Mouse (Mus musculus) layer of hippocampus, adult 9-11 months (tissue): ENCODE results near the gene Sp2.

Source experiments
- DNase-seq: peaks from one replicate; pipeline ENCODE4 v3.0.0; 2022

Sp2 gene

DNA sequence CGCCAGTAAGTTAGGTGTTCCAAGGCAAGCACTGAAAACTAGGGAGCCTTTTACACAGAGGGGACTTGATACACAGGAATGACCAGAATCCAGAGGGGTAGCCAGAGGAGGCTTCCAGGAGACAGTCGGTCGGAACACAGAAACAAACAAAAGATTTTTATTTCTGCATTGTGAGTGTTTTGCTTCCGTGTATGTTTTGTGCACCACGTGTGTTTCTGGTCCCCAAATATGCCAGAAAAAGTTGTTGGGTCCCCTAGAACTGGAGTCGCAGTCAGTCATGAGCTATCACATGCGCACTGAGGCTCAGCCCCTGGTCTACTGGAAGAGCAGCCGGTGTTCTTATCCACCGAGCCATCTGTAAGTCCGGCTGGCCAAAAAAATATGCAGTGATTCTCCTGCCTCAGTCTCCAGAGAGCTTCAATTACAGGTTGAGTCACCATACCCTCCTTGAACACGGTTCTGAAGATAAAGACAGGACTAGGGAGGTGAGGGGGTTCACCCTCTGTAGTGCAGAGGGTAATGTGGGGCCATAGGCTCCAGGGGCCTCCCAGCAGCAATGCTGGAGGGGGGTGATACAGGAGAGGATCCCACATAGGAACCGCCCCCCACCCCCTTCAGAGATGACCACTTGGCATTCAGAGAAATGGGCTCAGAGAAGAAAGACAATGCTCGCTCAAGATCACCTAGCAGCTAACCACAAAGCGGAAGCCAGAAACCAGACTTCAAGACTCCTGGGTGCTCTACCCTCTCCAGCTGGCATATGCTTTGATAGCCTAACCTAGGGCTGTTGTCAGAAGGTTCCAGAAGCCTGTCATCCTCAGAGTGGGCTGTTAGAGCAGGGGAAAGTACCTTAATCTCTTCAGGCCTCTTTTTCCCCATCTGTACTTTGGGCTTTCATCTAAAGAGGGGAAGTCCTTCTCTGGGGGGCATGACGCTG, 13.3 kb upstream of the Sp2 start:
- no peak for DNase-seq

DNA sequence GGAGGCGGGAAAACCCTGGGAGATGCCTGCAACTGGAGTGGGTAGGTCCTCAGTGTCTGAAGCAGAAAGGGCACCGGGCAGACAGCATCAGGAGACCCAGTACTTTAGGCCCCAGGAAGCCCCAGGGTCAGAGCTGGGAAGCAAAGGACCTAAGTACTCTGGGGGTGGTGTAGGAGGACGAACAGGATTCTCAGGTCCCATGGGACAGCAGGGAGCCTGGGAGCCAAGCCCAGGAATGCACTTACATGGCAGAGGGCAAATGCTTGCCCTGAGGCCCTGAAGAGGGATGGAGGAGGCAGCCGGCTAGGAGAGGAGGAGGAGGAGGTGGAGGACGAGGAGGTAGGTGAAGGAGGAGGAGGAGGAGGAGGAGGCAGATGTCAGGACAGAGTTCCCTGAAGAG, 12.3 kb upstream of the Sp2 start:
- no peak for DNase-seq

DNA sequence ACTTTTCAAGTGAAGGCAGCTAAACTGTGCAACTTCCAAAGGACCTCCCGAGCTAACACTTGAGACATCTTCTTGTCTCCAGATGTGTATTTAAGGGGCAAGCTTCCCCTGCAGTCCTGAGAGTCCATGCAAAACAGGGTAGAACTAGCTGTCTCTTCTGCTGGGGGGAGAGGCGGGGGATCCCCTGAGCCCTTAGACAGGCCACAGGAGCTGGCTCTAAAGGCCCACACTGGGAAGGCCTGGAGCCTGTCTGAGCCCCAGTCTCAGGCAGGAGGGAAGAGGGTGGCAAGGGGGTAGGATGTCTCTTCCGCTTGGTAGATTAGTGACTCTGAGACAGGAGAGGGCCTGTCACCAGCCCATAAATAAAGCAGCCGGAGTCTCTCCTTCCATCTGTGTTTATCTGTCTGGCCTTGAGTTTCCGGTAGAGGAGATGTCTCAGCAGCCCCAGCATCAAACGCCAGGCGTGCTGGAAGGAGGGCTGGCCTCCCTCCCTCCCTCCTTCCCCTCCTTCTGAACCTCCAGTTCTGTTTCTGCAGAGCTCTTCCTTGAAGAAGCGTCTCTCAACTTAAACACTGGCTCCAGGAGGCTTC, 10.1 kb upstream of the Sp2 start:
- DNase-seq: no peak

DNA sequence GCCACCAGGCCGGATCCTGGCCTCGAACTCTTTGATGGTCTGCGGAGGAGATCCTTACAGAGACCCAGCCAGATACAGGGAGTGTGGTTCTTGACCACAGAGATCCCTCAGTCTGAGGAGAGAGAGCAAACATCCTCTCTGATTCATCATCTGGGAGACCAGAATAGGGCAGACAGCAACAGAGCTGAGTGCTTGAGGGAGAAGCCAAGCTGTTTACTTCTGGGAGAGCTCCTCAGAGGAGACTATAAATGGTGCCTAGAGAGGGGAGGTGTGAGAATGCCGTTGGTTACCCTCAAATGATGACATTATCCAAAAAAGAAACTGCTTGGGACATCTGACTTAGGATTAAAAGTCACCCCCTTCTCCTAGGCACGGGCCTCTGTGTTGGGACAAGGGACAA, 8.7 kb upstream of the Sp2 start:
- DNase-seq: no peak

DNA sequence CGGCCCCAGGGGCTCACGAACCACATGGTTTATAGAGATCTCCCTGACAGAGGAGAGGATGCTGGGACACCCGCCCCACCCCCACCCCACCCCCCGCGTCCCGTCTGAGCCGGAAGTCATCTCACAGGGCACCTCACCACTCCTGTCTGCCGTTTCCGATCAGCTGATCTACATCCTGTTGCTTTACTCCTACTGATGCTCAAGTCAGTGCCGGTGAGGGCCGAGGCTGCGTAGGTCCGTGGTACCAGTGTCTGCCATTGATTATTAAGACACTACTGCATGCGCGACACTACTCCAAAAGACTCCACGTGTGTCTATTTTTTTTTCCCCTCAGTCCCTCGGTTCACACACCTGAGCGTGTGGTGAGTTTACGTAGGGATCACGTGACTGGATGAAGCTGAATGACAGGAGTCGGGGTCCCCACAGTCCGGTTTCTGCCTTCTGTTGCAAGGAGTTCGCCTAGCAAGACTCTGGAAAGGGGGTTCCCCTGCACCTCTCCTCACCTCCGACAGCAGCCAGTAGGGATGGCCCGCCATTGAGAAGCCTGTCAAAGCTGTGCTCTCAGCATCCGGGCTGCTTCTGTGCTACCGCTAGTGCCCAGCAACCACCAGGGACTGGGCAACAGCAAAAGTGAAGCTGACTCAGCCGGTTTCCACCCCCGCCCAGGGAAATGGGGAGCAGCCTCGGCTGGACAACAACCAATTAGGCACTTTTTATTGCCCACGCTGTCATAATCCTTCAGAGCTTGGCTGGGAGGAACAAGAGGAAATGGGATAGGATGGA, 5.3 kb upstream of the Sp2 start:
- no peak for DNase-seq

DNA sequence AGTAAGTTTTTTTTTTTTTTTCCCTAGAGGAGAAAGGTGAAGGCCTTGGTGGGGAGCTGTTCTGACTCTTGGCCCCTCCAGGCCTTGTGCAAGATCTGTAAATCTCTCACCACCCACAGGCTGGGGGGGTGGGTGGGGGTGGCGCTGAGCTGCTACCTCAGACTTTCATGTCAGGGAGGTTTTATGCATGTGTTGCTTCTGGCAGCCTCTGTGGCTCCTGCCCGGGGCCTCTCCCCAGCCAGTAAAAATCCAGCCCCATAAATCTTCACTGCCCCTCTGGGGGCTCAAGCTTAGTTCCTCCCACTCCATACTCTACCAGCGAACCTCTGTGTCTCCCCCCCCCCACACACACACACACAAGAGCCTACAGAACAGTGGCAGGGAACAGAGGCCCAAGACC, 3.7 kb upstream of the Sp2 start:
- no peak for DNase-seq

DNA sequence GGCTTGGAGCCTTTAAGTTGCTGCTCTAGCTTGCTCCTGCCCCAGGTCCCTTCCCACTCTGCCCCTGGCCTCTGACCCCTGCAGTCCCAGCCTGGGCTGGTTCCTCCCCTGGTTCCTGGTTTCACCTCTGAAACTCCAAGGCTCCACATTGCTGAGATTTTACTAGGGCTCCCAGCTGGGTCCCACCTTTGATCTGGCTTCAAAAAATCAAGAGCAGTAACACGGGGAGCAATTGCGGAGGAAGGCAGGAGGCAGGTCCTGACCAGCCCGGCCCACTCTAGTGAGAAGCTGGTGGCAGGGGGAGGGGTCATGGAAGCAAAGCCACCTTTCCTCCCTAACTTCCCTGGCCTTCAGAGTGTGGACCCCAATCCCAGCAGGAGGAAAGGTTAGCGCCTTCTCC, 2.1 kb upstream of the Sp2 start:
- no peak for DNase-seq

DNA sequence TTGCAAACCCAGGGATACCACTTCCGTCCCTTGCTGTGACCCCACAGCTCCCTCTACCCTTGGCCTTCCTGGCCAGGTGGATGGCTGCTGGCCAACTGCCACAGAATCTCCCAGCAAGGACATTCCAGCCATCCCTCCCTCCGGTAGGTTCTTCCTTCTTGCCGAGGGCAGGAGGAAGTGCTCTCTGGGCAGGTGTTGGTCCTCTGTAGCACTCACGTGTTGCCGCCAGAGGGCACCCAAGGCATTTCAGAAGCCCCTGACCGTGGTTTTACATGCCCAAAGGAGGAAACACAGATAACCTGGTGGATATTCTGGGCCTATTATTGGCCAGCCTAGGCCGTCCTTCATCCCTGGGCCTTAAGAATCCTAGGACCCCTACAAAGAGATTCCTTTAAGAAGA, 404 bp downstream of the Sp2 start:
- DNase-seq: peak; percentile 69

DNA sequence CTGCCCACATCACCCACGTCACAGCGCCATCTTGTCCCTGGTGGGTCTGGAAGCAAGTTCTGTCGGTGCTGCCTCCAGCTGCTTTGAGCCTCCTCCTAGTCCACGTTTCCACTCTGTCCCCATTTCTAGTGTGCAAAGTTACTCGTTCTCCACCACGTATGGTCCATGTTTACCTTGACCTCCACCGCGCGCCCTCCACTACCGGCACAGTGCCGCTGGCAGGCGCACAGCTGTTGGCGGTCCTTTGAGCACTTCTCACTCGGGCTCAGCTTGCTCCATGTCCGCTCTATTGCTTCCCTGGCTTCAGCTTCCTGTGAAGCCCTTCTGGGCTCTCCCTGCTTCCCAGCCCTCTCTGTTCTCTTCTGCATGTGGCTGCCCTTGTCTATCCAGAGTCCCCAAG, 1.3 kb downstream of the Sp2 start:
- no peak for DNase-seq

DNA sequence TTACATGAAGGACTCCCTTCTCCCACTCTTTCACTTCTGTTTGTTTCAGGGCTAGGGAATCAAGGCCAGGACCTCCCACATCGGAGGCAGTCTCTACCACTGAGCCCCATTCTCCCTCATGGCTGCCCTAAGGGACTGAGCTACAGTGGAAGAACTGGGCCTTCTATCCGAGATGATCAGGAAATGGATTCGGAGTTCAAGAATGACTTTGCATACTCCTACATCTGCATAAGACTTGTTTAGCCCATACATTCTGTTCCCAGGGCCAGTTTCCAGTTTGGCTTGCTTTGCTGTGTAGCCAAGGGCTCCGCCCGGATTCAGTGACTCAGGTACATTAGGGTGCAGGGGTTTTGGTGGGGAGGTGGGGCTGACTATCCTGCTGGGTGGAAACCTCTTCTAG, 2.7 kb downstream of the Sp2 start:
- DNase-seq: no peak

DNA sequence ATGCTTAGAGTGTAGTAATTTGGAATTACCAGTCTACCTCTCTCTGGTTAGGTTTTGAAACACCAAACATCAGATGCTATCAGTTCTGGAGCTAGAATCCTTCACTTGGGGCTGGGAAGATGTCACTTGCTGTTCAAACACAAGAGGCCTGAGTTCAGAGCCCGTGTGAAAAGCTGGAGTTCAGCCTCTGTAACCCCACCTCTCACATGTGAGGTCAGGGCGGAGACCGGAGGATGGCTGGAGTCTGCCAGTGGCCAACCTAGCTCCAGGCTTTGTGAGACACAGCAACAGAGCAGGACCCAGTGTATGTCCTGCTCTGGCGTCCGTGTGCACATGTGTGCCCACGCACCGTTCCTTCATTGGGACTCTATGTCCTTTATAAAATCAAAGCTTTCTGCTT, 3.4 kb downstream of the Sp2 start:
- DNase-seq: no peak

DNA sequence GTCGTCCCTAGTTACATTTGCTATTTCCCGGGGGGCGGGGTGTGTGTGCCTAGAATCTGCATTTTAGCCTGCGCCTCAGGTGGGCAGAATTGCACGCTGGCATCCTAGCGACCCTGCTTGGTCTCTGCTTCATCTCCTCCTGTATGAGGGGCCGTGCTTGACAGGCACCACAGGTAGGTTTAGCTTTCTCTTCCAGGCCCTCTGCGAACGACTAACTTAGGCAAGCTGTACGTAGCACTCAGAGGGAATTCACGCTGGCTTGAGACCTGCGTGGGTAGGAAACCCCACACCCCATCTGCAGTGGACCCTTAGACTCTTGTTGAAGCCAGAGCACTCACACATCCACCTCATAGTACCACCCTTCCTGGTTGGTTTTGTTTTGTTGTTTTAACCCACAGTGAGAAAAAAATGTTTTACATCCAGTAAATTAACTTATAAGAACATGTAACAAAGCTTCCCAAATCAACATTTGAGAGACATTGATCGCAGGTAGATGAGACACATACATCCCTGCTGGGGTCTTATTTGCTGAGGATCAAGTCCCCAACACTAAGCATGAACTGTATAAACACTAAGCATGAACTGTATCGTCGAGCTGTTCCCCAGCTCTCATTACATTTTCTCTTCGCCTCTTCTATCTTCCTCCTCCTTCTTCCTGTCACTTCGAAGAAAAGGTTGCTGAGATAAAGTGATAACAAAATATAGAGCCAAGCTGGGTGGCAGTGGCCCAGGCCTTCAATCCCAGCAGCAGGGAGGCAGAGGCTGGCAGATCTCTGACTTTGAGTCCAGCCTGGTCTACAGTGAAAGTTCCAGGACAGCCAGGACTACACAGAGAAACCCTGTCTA, 4.1 kb downstream of the Sp2 start:
- no peak for DNase-seq

DNA sequence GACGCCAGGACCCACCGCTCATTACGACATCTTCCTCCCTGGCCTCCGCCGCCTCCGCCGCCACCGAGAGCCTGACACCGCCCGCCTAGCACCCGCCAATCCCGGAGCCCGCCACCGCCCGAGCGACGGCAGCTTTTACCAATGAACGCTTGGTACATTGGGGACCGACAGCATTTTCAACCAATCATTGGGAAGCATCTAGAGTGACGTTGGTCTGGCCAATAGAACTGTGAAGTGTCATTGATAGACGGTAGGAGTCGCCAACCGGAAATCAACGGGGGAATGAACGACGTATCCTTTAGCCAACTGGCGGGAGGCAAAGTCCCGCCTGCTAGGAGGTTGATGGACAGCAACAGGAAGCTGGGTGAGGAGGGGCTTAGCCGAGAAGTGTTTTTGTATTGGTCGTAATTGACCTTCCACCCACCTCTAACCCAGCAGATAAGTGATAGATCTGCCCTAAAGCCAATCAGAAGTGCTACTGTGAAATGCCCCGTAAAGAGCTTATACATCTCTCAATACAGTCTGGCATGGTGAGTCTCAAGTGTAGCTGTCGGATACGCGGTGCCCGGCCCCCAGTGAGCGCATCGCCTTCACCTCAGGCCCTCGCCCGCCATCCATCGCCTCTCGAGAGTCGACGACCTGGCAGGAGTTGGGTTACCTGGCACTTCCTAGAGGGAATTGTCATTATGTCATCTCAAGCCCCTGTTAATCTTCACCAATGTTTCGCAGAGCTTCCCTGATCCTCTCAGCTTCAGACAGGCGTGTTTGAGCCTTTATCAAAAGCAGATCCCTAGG, 5.0 kb downstream of the Sp2 start:
- peak; percentile 100 for DNase-seq

DNA sequence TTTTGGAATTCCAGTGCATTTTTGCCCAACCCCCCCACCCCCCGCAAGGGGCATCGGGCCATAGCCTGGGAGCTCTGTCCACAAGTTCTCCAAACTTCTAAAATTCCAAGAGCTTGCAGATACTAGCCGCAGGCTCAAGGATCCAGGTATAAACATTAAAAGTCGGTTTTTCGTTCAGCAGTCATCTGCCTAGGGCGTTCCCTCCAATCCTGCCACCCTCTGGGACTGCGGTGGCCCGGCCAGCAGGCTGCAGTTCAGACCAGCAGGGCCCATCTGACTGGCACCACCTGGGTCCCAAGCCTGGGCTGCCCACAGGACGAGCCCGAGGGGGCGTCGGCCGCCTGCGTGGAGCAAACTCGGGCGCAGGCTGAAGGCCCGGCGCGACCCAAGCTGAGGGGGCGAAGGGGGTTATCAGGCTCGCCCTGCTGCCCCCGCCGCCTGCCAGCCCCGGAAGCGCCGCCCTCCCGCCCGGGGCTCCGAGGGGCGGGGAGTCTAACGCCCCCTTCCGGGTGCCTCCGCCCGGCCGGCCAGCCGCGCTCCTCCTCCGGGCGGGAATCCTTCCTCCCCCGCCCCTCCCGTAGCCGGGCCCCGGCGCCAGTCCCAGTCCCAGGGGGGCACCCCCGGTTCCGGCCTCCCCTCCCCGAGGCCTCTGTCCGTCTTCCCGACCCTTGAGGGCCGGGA, 5.7 kb downstream of the Sp2 start:
- DNase-seq: no peak

DNA sequence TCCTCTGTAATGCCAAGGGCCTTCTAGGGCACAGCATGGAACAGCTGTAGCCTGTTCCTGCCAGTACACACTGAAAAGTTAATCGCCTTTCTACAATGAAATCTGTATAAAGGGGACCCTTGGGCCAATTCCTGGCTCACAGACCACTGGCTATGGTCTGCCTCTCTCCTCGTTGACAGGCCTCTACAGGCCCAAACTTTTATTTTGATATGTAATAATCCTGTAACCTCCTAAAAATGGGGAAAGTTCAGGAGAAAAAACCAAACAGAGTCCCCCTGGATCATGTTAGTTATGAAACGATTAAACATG, 6.4 kb downstream of the Sp2 start:
- no peak for DNase-seq

DNA sequence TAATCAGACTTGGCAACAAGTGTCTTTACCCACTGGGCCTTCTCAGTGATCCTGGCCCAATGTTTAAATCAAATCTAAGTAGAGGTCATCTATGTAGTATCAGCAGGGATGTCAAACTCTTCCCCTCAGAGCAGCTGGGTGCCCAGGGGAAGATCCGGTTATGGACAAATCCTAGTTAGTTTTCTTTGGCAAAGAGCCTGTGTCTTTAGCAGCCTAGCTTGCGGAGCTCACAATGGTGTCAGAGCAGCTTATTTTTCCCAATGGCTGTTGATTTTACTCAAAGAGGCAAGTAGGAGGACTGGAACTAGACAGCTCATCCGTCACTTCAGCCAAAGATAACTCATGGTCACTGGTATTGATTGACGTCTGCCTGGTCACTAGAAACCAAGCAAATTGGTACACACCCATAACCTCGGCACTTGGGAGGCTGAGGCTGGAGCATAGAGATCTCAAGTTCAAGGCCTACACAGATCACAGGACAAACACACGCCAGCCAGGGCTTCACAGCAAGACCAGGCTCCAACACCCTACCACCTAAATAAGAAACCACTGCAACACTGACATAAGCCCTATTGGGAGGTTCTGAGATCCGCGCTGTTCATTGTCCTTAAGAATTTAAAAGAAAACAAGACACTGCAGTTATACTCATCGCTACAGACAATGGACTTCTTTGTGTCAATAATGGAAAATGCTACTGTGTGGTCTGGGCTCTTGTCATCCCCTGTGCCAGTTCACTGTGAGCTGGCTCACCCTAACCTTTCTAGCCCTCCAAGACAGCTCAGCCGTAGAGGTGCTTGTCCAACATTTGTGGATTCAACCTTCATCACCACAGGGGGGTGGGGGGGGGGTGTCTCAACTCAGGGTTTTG, 7.0 kb downstream of the Sp2 start:
- DNase-seq: no peak

DNA sequence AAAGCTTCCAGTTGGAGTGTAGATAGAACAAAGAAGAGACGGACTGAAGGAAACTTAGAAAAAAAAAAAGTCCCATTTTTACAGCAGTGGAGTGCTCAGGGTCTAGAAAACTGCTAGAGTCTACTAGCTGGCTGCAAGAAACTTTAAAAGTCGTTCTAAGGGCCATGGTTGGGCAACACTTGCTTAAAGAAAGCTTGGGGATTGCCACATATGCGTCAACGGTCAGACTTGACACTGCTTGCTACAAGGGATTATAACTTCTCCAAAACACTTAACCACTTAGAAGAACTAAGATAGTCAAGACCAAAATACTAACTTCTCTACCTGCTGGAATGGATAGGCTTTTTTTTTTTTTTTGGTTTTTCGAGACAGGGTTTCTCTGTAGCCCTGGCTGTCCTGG, 7.9 kb downstream of the Sp2 start:
- DNase-seq: no peak

DNA sequence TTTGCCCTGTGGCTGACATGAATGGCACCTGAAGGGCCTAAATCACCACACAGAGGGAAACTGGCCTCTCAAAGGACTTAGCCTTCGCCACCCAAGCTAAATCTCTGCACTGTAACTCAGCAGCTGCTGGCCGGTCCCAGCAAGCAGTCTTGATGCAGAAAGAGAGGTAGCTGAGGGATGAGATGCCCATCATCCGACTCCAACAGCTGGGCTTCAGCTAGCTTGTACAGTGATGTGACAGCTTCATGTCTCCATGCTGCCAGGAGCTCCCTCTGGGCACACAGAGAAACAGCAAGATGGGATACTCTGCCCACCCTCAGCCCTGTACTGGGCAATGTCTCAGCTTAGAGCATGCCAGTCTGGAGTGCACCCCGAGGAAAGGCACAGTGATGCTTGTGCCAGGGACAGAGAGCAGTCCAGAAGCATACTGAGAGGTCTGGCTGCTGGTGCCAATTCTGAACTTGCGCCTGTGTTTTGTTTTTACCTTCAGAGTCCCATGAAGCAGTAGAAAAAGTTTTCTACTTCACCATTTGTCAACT, 9.3 kb downstream of the Sp2 start:
- no peak for DNase-seq

DNA sequence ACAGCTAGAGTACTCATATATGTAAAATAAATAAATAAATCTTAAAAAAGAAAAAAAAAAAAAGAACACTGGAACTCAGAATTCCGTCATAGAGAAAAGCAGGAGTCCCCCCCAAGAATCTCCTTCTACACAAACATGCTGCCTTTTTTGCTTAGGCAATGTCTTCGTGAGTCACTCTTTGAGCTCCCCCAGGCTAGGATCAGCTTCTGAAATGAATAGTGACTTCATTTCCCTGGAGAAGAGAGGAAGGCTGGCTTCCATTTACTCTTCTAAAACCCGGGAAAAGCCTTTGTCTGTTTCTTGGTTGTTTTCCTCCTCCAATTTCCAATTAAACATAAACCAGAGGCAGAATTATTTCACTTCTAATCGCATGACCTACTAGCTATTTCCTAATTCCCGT, 9.9 kb downstream of the Sp2 start:
- no peak for DNase-seq

DNA sequence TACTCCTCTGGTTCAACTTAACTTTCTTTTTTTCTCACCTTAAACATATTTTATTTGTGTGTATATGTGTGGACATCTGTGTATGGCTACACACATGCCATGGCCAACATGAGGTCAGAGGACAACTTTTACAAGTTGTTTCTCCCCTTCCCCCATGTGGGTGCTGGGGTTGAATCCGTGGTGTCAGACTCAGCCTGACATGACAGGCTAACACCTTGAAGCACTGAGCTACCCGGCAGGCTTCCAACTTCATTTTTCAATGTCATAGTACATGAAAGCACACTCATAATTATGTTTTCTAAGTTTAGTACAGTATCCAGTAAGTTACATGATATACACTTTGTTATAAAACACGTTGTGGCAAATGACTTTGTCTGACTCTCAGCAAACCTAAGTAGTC, 12.4 kb downstream of the Sp2 start:
- DNase-seq: no peak
